Mouse (Mus musculus) limb, embryonic 12.5 days (tissue): ENCODE measurements around the gene Gcgr. TPM values are rescaled to one million over a fixed set of nuclear protein-coding genes. Genes with fewer than 3 reads are reported as not detected.
A peak's percentile ranks its signal among the peaks of the same experiment; 100 is the strongest.

Experiments used
- ATAC-seq: fragments of 200-750 bp; cut with Nextera tagmentation; 2 replicates; pipeline ENCODE4 v1.8.0; 2017; ENCODE audit warnings: low read depth, moderate TSS enrichment; ENCODE audit not compliant: insufficient number of reproducible peaks, insufficient read depth, low FRiP score, low TSS enrichment
- H3K27ac ChIP-seq: fragments of 300-500 bp; sonication (generic); 2 replicates; pipeline ENCODE4 v1.5.1; 2016; ENCODE audit warnings: mild to moderate bottlenecking, moderate library complexity
- H3K27me3 ChIP-seq: fragments of 300-500 bp; sonication (generic); 2 replicates; pipeline ENCODE4 v1.6.1; 2016; ENCODE audit warnings: mild to moderate bottlenecking, moderate library complexity
- H3K36me3 ChIP-seq: fragments of 300-500 bp; sonication (generic); 2 replicates; pipeline ENCODE4 v1.6.1; 2016; ENCODE audit warnings: mild to moderate bottlenecking, moderate library complexity
- H3K4me1 ChIP-seq: fragments of 300-500 bp; sonication (generic); replicated peaks from 2 replicates; pipeline ENCODE4 v1.6.1; 2016
- H3K4me2 ChIP-seq: fragments of 300-500 bp; sonication (generic); 2 replicates; pipeline ENCODE4 v1.6.1; 2016; ENCODE audit warnings: mild to moderate bottlenecking, moderate library complexity
- H3K4me3 ChIP-seq: fragments of 300-500 bp; sonication (generic); replicated peaks from 2 replicates; pipeline ENCODE4 v1.5.1; 2016; ENCODE audit warnings: mild to moderate bottlenecking
- H3K9ac ChIP-seq: fragments of 300-500 bp; sonication (generic); replicated peaks from 2 replicates; pipeline ENCODE4 v1.6.1; 2016; ENCODE audit warnings: mild to moderate bottlenecking, moderate library complexity
- H3K9me3 ChIP-seq: fragments of 300-500 bp; sonication (generic); 2 replicates; pipeline ENCODE4 v1.6.1; 2016; ENCODE audit warnings: mild to moderate bottlenecking, moderate library complexity
- WGBS: fragments of 180-500 bp; shearing (Covaris S2); methylation state at CpG from one replicate; pipeline ENCODE4 v1.1.7; 2016; 5-methylcytosine and 5-hydroxymethylcytosine counted together
- polyA plus RNA-seq: library from polyadenylated mRNA; unstranded; fragments of >200 nt; fragmentation: Nextera tagmentation; extraction: Ambion mirVana; gene quantifications from 2 replicates; pipeline ENCODE4 v1.2.1, GENCODE M21; 2016

Gcgr gene
- polyA plus RNA-seq, 1 experiment from 2014 or later, result 4.0 TPM

DNA sequence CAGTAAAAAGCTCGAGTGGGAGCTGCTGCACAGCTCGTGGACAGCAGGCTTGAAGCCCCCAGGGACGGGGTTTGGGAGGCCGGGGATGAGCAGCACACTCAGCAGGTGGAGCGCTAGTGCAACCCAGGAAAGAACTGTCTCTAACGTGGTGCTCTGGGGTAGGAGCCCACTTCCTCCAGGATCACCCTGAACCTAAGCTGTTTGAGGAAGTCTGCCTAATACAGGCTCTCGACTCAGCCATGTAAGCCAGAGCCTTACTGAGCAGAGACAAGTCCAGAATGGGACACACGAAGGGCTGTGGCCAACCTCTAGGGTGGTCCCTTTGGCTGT, 8.4 kb downstream of the Gcgr start:
- H3K27me3 ChIP-seq, result peaks cover 17% of the 10 kb centered on the region
- ATAC-seq, result no peak; the same call in 1 of the 2 replicates
- H3K4me1 ChIP-seq, result peaks cover 24% of the 10 kb centered on the region
- H3K27ac ChIP-seq, result peak overlapping the region; percentile 86
- H3K36me3 ChIP-seq, result peaks cover 28% of the 10 kb centered on the region
- no peaks in the 10 kb centered on the region for H3K9me3 ChIP-seq
- H3K4me2 ChIP-seq, result 0 out of 2 replicates have a peak overlapping the region, but pooled peaks have one; percentile 35
- peak overlapping the region; percentile 48; the same call in 1 of the 2 replicates for H3K9ac ChIP-seq
- WGBS, result 59% methylated on average over 8 of the region's 8 CpGs
- H3K4me3 ChIP-seq, result 0 out of 2 replicates have a peak overlapping the region, but pooled peaks have one; percentile 9

DNA sequence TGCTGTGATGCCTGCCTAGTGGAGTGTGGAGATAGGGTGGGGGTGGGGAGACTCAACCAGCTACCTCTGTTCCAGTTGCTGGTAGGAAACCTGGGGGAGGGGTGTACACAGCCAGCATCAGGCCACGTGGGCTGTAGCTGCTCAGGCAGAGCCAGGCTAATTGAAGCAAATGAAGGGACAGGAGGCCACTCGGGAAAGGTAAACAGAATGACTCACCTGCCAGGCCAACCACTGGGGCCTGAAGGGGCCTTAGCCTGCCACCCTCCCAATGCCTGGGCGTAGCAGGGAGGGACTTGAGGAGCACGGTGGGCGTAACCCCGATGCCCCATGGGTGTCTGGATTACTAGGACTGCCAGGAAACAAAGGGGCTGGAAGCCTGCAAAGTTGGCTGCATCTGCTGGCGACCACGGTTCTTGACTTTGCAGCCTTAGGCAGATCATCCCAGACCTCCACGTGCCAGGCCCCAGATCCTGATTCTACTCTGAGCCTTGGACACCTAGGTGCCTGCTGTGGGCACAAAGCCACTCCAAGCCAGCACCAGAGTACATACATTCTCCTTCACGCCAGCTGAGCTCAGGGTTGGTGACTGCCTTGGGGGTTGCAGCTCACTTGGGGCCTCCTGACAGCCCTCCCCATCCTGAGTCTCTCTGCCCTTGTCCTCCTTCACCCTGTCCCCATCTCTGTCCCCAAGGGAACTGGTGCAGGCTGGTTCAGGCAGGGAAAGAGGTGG, 9.0 kb downstream of the Gcgr start:
- Histone ChIP-seq H3K4me3 (peak overlapping the region; percentile 9; the same call in 1 of the 2 replicates), H3K27me3 (peaks cover 11% of the 10 kb centered on the region), H3K9me3 (no peaks in the 10 kb centered on the region), H3K36me3 (peaks cover 33% of the 10 kb centered on the region), H3K4me2 (peak overlapping the region; percentile 35), H3K9ac (peak overlapping the region; percentile 48), H3K27ac (peak overlapping the region; percentile 86), H3K4me1 (peaks cover 24% of the 10 kb centered on the region)
- 32% methylated on average over 10 of the region's 10 CpGs for WGBS
- ATAC-seq, result peak; percentile 52; the same call in 1 of the 2 replicates

DNA sequence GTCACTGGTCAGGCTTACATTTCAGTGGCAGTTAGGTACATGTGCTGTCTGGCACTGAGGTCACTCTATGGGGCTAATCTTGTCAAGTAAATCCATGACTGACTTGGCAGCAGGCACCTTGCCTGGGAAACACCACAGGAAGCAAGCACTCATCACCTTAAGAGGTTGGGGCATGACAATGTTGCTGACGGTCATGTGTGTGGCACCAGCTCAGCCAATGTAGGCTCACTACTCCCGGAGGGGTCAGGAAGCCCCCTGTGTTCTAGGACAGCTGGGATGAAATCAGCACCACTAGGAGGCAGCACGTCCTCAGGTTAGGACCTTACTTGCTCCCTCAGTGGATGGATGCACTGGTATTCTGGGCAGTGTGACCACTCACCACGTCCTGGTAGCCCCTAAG, 11.4 kb downstream of the Gcgr start:
- H3K27me3 ChIP-seq, result no peaks in the 10 kb centered on the region; the same call in 1 of the 2 replicates
- WGBS, result 54% methylated on average over 4 of the region's 4 CpGs
- no peak overlapping the region for H3K4me2 ChIP-seq
- ATAC-seq, result no peak
- no peak overlapping the region for H3K4me3 ChIP-seq
- 0 out of 2 replicates have a peak overlapping the region, but pooled peaks have one; percentile 8 for H3K27ac ChIP-seq
- no peaks in the 10 kb centered on the region for H3K9me3 ChIP-seq
- H3K9ac ChIP-seq, result no peak overlapping the region
- peaks cover 53% of the 10 kb centered on the region for H3K36me3 ChIP-seq
- peaks cover 24% of the 10 kb centered on the region for H3K4me1 ChIP-seq

DNA sequence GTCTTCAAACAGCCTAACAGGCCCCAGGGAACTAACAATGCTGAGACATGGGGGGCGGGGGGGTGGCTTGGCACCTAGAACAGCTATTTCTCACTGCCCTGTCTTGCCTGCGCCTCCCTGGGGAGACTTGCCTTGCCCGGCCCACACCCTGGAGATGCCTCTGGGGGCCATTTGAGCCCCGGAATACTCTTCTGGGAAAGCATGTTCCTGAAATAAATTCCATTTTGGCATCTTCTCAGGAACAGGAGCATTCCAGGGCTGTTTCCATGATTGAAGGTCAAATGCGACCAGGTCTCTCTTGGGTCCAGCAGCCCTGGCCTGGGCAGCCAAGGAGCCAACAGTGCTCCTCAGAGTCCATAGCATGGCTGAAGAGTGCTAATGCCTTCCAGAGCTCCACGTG, 11.9 kb downstream of the Gcgr start:
- Histone ChIP-seq H3K27ac (peak overlapping the region; percentile 4; the same call in 1 of the 2 replicates), H3K27me3 (no peaks in the 10 kb centered on the region), H3K4me2 (no peak overlapping the region), H3K36me3 (peaks cover 55% of the 10 kb centered on the region), H3K4me1 (peaks cover 24% of the 10 kb centered on the region), H3K9me3 (no peaks in the 10 kb centered on the region), H3K9ac (no peak overlapping the region), H3K4me3 (no peak overlapping the region)
- 88% methylated on average over 6 of the region's 6 CpGs for WGBS
- no peak for ATAC-seq

DNA sequence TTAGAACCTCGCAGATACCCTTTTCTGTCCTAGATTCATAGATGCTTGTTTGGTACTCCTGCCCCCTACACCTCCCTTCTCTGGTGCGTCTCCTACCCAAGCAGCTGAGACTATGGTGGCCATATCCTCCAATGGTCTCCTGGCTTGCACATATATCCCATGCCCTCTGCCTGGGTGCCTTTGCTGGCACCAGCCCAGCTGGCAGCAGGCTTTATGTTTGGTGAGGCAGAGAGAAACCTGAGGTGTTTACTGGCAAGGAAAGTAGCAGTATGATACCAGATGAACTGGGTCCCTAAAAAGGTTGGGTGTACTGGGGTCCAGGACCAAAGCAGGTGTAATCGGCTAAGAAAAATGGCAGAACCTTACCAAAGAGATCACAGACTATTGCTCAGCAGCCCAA, 15.5 kb downstream of the Gcgr start:
- H3K9ac ChIP-seq, result no peak overlapping the region
- H3K27ac ChIP-seq, result no peak overlapping the region
- H3K4me1 ChIP-seq, result peaks cover 22% of the 10 kb centered on the region
- H3K27me3 ChIP-seq, result no peaks in the 10 kb centered on the region
- H3K4me3 ChIP-seq, result no peak overlapping the region
- ATAC-seq, result no peak
- H3K4me2 ChIP-seq, result no peak overlapping the region
- H3K9me3 ChIP-seq, result no peaks in the 10 kb centered on the region
- 93% methylated on average over 3 of the region's 3 CpGs for WGBS
- peaks cover 59% of the 10 kb centered on the region for H3K36me3 ChIP-seq

DNA sequence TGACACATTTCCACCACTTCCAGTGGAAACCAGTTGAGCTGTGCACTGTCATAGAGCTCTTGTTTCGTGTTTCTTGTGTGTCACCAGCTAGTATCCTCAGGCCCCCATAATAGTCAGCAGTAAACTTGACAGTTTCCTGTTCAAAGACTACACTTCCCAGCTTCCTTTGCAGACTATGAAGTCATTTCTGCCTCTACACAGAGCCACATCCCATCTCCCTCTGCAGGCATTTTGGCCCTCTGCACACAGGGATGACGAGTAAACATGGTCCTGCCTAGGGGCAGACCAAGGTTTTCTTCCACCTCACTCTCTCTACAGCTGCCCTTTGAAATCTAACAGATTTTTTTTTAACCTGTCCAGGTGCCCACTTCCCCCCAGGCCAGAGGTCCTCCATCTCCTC, 17.0 kb downstream of the Gcgr start:
- ATAC-seq, result no peak
- no peaks in the 10 kb centered on the region for H3K27me3 ChIP-seq
- H3K36me3 ChIP-seq, result peaks cover 46% of the 10 kb centered on the region
- H3K9ac ChIP-seq, result no peak overlapping the region
- 0 out of 2 replicates have a peak overlapping the region, but pooled peaks have one; percentile 2 for H3K4me3 ChIP-seq
- no peak overlapping the region for H3K27ac ChIP-seq
- 0 out of 2 replicates have a peak overlapping the region, but pooled peaks have one; percentile 69 for H3K4me2 ChIP-seq
- WGBS, result 76% methylated on average over 2 of the region's 2 CpGs
- H3K9me3 ChIP-seq, result no peaks in the 10 kb centered on the region
- H3K4me1 ChIP-seq, result peaks cover 23% of the 10 kb centered on the region

DNA sequence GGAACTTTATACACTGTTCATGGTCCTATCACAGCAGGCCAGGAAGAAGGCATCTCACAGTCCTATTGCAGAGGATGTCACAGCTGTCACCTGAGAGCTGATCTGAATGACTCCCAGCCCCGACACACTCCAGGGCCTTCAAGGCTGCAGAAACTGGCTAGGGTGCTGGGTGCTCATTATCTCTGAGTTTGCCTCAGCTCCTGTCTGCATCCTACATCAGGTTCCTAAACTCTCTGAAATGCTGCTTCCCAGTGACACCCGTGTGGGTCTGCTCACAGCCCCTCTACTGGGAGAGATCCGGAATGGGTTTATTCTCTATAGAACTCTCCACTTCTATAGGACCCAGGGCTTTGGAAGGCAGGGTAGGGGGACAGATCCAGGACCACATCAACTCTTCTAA, 17.7 kb downstream of the Gcgr start:
- Histone ChIP-seq H3K27ac (no peak overlapping the region), H3K27me3 (no peaks in the 10 kb centered on the region), H3K4me2 (peak overlapping the region; percentile 69), H3K4me1 (peaks cover 23% of the 10 kb centered on the region), H3K9me3 (no peaks in the 10 kb centered on the region), H3K4me3 (peak overlapping the region; percentile 100), H3K36me3 (peaks cover 39% of the 10 kb centered on the region), H3K9ac (peak overlapping the region; percentile 97)
- 94% methylated on average over 3 of the region's 3 CpGs for WGBS
- ATAC-seq, result no peak

DNA sequence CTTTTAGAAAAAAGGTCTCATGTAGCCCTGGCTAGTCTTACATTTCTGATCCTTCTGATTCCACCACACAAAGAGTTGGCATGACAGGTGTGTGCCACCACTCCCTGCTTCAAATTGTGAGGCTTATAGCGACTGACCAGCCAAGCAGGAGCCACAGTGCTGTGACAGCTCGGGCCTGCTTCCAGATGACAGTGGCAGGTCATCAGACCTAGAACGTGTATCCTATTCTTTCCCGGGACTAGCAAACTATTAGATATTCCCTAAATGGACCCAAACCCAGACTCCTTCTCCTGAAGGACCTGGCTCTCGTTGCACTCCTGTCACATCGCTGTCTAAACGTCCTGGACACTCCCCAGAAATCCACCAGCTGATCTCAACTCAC, 18.3 kb downstream of the Gcgr start:
- no peak for ATAC-seq
- peaks cover 23% of the 10 kb centered on the region for H3K4me1 ChIP-seq
- H3K27ac ChIP-seq, result peak overlapping the region; percentile 91
- no peaks in the 10 kb centered on the region for H3K27me3 ChIP-seq
- H3K4me2 ChIP-seq, result peak overlapping the region; percentile 69
- 30% methylated on average over 7 of the region's 7 CpGs for WGBS
- H3K9ac ChIP-seq, result peak overlapping the region; percentile 97
- peaks cover 33% of the 10 kb centered on the region for H3K36me3 ChIP-seq
- H3K9me3 ChIP-seq, result no peaks in the 10 kb centered on the region
- H3K4me3 ChIP-seq, result peak overlapping the region; percentile 100

DNA sequence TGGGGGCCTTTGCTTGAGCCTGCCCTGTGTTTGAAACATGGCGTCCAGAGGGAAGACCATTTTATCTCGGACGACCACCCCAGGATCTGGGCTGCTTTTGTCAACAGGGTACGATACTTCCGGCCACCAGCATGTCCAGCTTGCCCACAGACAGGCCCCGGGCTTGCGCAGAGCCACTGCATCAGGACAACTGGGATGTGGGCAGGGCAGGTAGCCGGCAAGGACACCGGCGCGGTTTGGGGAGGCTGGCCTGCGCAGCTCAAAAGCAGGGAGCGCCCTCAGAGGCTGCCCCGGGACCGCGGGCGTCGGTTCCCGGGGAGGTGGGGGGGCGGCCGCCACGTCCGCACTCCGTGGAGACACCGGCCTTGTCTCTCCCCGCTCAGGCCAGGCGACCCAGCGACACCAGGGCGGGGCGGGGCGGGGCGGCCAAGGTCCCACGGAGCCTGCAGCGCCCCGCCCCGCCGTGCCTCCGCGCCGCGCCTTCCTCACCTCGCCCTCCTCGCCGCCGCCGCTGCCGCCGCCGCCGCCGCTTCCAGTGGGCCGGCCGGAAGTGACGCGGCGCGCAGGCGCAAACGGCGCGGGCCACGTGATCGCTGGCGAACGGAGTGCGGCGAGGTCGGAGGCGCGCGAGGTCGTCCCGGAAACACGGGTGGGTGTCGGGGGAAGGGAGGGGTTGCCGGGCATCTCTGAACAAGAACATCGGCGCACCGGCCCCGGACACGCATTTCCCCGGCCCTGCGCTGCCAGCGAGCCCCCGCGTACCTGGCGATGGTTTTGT, 18.9 kb downstream of the Gcgr start, which contains the start of gene Mcrip1:
Gene Mcrip1 (minus strand): TSS at position 560 of the 778 bp plus-strand sequence.
- H3K27ac ChIP-seq, result peak within 1 kb of the TSS; percentile 91
- H3K4me1 ChIP-seq, result peaks cover 23% of the 10 kb centered on the region
- H3K9me3 ChIP-seq, result no peaks in the 10 kb centered on the region
- 1% methylated on average over 63 of the region's 87 CpGs for WGBS
- peak within 1 kb of the TSS; percentile 97 for H3K9ac ChIP-seq
- H3K4me3 ChIP-seq, result peak within 1 kb of the TSS; percentile 100
- H3K4me2 ChIP-seq, result peak within 1 kb of the TSS; percentile 69
- no peaks in the 10 kb centered on the region for H3K27me3 ChIP-seq
- peak; percentile 73 for ATAC-seq
- H3K36me3 ChIP-seq, result peaks cover 27% of the 10 kb centered on the region

DNA sequence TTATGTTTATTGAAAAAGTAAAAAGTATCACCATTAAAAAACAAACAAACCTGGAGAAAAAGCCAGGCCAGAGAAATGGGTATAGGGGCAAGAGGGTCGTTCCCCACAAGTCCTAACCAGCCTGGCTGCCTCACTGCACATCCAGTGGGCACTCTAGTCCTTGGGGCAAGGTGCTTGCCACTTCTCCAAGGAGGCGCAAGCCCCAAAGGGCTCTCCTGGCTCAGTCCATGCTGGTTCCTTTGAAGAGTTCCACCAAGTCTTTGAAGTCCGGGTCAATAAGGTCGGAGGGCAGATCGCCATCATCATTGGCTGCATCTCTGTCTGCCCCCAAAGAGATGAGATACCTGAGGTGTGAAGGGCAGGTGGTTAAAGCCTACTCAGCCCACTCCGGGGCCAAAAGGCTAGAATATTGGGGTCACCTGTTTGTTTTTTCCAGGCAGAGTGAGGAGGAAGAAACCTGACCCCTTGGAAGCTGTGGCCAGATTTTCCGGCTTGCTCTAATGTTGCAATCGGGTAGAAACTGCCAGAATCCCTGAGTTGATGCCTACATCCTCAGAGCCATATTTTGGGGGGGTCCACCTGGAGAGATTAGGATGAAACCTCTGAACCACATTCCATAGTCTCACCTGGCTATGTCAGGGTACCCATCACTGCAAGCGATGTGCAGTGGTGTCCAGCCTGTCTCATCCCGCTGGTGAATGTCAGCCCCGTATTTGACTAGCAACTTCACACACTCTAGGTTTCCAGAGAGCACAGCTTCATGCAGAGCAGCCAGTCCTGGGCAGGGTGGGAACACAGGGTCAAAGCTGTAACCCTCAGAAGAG, 19.7 kb downstream of the Gcgr start:
- 63% methylated on average over 11 of the region's 11 CpGs for WGBS
- no peaks in the 10 kb centered on the region for H3K9me3 ChIP-seq

More for the DNA sequence above, 19.7 kb downstream of the Gcgr start:
- H3K4me2 ChIP-seq, result peak overlapping the region; percentile 69
- no peaks in the 10 kb centered on the region for H3K27me3 ChIP-seq
- peak overlapping the region; percentile 100 for H3K4me3 ChIP-seq
- peak overlapping the region; percentile 97 for H3K9ac ChIP-seq
- H3K36me3 ChIP-seq, result peaks cover 19% of the 10 kb centered on the region
- H3K4me1 ChIP-seq, result peaks cover 23% of the 10 kb centered on the region
- H3K27ac ChIP-seq, result peak overlapping the region; percentile 91; the same call in 1 of the 2 replicates
- ATAC-seq, result no peak
